Mouse (Mus musculus): ENCODE measurements around the gene Map3k3. TPM values are rescaled to one million over a fixed set of nuclear protein-coding genes. Genes with fewer than 3 reads are reported as not detected.
A peak's percentile ranks its signal among the peaks of the same experiment; 100 is the strongest.

Gene Map3k3
- total and polyA plus RNA-seq, 3 experiments = 28.8 to 34.1 (median 32.3) TPM

GRCm38 (mm10) chr11:106179711-106180448, 95.5 kb downstream of the Map3k3 start:
- DNase-seq (ENCODE audit: extremely low read depth) = no peak
- TF ChIP-seq CTCF (conservative IDR thresholded peaks at IDR 0.05 in 1 of 2, IDR thresholded peaks at IDR 0.05 in 1 of 2; ENCODE audit: low read depth in 2 of 2, low read length in 2 of 2) (no peak), BHLHE40 (IDR thresholded peaks at IDR 0.05; ENCODE audit: low read depth, low read length) (no peak), NELFE (IDR thresholded peaks at IDR 0.05; ENCODE audit: low read depth, low read length) (no peak), KAT2A (IDR thresholded peaks at IDR 0.05; ENCODE audit: insufficient replicate concordance, low read length) (no peak), USF2 (conservative IDR thresholded peaks at IDR 0.05; ENCODE audit: low read depth, low read length) (no peak), NRF1 (IDR thresholded peaks at IDR 0.05; ENCODE audit: low read depth, low read length) (0 out of 2 replicates have a peak, but pooled peaks have one; percentile 23), ZC3H11A (IDR thresholded peaks at IDR 0.05; ENCODE audit: low read depth, low read length) (no peak), UBTF (IDR thresholded peaks at IDR 0.05; ENCODE audit: low read depth, low read length) (no peak), USF1 (IDR thresholded peaks at IDR 0.05; ENCODE audit: low read depth, low read length) (no peak), RCOR1 (conservative IDR thresholded peaks at IDR 0.05; ENCODE audit: low read depth, low read length) (no peak), GABPA (IDR thresholded peaks at IDR 0.05; ENCODE audit: insufficient replicate concordance, low read depth, low read length) (no peak), TCF12 (IDR thresholded peaks at IDR 0.05; ENCODE audit: low read depth, low read length) (no peak), SMC3 (IDR thresholded peaks at IDR 0.05; ENCODE audit: low read depth, low read length) (no peak), MXI1 (IDR thresholded peaks at IDR 0.05; ENCODE audit: low read depth, low read length) (no peak), JUND (conservative IDR thresholded peaks at IDR 0.05; ENCODE audit: low read depth, low read length) (peak; percentile 66; the same call in 1 of the 2 replicates), MAZ (IDR thresholded peaks at IDR 0.05; ENCODE audit: low read depth, low read length) (no peak; the same call in 1 of the 2 replicates), MYC (IDR thresholded peaks at IDR 0.05; ENCODE audit: low read depth, low read length) (no peak), E2F4 (IDR thresholded peaks at IDR 0.05; ENCODE audit: insufficient replicate concordance, low read depth, low read length) (no peak), CHD1 (IDR thresholded peaks at IDR 0.05; ENCODE audit: low read depth, low read length) (0 out of 2 replicates have a peak, but pooled peaks have one; percentile 75), SIN3A (IDR thresholded peaks at IDR 0.05; ENCODE audit: low read length) (no peak), IRF4 (IDR thresholded peaks at IDR 0.05; ENCODE audit: low read depth, low read length) (no peak), RAD21 (IDR thresholded peaks at IDR 0.05; ENCODE audit: low read depth, low read length) (no peak), ETS1 (conservative IDR thresholded peaks at IDR 0.05; ENCODE audit: low read depth, low read length) (no peak), MAFK (IDR thresholded peaks at IDR 0.05; ENCODE audit: insufficient replicate concordance, low read length) (no peak), EP300 (IDR thresholded peaks at IDR 0.05; ENCODE audit: low read length) (no peak), ZKSCAN1 (IDR thresholded peaks at IDR 0.05; ENCODE audit: borderline replicate concordance, low read depth, low read length) (no peak), ZNF384 (IDR thresholded peaks at IDR 0.05; ENCODE audit: low read depth, low read length) (no peak), PAX5 (IDR thresholded peaks at IDR 0.05; ENCODE audit: low read length) (no peak), MEF2A (IDR thresholded peaks at IDR 0.05; ENCODE audit: borderline replicate concordance, low read depth, low read length) (peak; percentile 76), JUN (IDR thresholded peaks at IDR 0.05; ENCODE audit: insufficient read depth, low read depth, low read length) (peak; percentile 59), ZMIZ1 (IDR thresholded peaks at IDR 0.05; ENCODE audit: low read depth, low read length) (peak; percentile 22; the same call in 1 of the 2 replicates), POLR2AphosphoS2 (IDR thresholded peaks at IDR 0.05; ENCODE audit: low read depth, low read length) (peak; percentile 79; the same call in 1 of the 2 replicates), POLR2A (IDR thresholded peaks at IDR 0.05; ENCODE audit: low read depth, low read length) (no peak; the same call in 1 of the 2 replicates), HCFC1 (IDR thresholded peaks at IDR 0.05; ENCODE audit: low read depth, low read length) (no peak), ELF1 (IDR thresholded peaks at IDR 0.05; ENCODE audit: low read depth, low read length) (no peak), TBP (conservative IDR thresholded peaks at IDR 0.05; ENCODE audit: low read depth, low read length) (no peak), CHD2 (IDR thresholded peaks at IDR 0.05; ENCODE audit: low read length) (peak; percentile 35; the same call in 1 of the 2 replicates), MAX (IDR thresholded peaks at IDR 0.05; ENCODE audit: low read length) (peak; percentile 80)
- no peak overlapping the region for H3K9ac ChIP-seq (ENCODE audit: insufficient read depth, low read depth)
- peak overlapping the region; percentile 83 for H3K4me2 ChIP-seq (ENCODE audit: insufficient read depth, low read depth, poor library complexity, severe bottlenecking)
- peak overlapping the region in 1 of 3 experiments; percentile 8 for H3K4me3 ChIP-seq (replicated peaks in 1 of 3; ENCODE audit: low read depth in 2 of 3, low read length in 2 of 3, poor library complexity in 1 of 3)
- H3K9me3 ChIP-seq (replicated peaks; ENCODE audit: low read length) = no peaks in the 10 kb centered on the region
- H3K27ac ChIP-seq (ENCODE audit: insufficient read depth, low read depth) = peak overlapping the region; percentile 85
- H3K27me3 ChIP-seq (replicated peaks) = no peaks in the 10 kb centered on the region
- H3K36me3 ChIP-seq (replicated peaks in 1 of 2; ENCODE audit: control insufficient read depth in 1 of 2, insufficient read depth in 1 of 2, low read length in 1 of 2) = peaks cover 7 to 42% of the 10 kb centered on the region in 2 experiments
- H3K4me1 ChIP-seq (ENCODE audit: control insufficient read depth in 1 of 2, insufficient read depth in 2 of 2) = peaks cover 19 to 34% of the 10 kb centered on the region in 2 experiments
- no peaks in the 10 kb centered on the region for H3K79me2 ChIP-seq (replicated peaks; ENCODE audit: control insufficient read depth, extremely low read depth, insufficient read depth, poor library complexity, severe bottlenecking)
- in situ Hi-C loops (cut with MboI; ENCODE audit: low pct_ligation_motif_present, low pct_unique_long_range_greater_than_20kb, low sequenced_read_pairs) = no loop called here
- dilution Hi-C loops (cut with MboI; ENCODE audit: extremely low pct_ligation_motif_present, extremely low pct_unique_long_range_greater_than_20kb, low sequenced_read_pairs) = no loop called here
